Mouse (Mus musculus): ENCODE results near the gene Patl2.

DNA sequence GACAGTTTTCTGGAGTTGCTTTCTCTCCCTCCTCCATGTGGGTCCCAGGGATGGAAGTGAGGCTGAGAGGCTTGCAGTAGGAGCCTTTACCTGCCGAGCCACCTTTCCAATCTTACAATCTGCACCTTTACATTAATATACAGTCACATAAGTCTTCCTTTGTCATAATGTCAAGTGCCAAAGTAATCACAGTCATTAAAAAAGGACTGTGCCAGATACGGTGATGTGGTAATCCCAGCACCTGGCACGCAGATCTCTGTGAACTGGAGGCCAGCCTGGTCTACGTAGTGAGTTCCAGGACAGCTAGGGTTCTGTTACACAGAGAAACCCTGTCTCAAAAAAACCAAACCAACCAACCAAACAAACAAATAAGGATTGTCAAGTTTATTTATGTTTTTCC is 92.1 kb downstream of the Patl2 start:
- no peak for TF ChIP-seq POLR2A (IDR thresholded peaks at IDR 0.05; ENCODE audit: low read depth, low read length)
- no peak for TF ChIP-seq CTCF (IDR thresholded peaks at IDR 0.05; ENCODE audit: extremely low read depth, insufficient read length, insufficient replicate concordance, low read depth, low read length)

All from small intestine, adult 2 months (tissue).